Mouse (Mus musculus) brain, embryonic 18.5 days (tissue): ENCODE data around the gene Gm28042.

ENCODE experiments used
- DNase-seq: peaks from one replicate; pipeline ENCODE4 v3.0.0-alpha.2; 2012; ENCODE audit warnings: low read depth, low spot score

Gm28042 gene

DNA sequence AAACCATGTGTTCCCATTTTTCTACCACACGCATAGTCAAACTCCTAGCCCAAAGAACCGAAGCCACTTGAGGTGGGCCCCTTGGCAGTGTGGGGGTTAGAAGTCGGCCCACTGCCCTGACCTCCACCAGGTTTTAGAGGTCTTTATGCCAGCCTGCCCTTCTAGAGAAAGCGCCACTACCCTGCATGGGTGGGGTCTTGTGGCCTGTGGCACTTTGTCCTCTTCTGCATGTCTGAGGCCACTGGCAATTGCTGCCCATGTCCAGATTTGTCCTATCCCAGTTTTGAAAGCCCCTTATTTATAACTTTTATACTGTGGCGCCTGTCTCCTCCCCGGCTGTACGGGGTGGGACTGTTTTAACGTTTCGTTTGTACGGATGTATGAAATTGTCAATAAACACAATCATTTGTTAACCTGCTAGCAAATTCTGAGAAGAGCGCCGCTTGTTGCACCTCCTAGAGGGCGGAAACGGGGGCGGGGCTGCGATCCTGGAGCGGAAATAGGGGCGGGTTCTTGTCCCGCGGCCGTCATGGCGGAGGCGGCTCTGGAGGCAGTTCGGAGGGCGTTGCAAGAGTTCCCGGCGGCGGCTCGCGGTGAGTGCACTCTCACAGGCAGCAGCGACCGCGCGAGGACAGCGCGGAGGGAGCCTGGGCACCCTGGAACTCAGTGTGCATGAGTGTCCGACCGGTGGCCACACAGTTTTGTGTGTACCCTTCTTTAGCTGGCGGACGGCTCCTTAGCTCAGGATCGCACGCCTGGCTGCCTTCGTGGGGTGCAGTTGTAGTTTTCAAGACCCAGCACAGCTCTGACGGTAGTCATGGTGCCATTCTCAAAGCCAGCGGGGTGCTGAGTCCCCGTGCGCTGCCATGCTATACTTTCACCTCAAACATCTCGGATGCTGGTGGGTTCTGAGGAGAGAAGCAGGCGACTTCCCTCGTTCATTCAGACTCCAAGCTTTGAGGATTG is at the start of gene Gm28042, which contains the start of gene Jmjd7:
Gene Gm28042 (plus strand): TSS at position 510 of the 966 bp plus-strand sequence.
Gene Jmjd7 (plus strand): TSS at position 500 of the 966 bp plus-strand sequence.
- peak; percentile 69 for DNase-seq

DNA sequence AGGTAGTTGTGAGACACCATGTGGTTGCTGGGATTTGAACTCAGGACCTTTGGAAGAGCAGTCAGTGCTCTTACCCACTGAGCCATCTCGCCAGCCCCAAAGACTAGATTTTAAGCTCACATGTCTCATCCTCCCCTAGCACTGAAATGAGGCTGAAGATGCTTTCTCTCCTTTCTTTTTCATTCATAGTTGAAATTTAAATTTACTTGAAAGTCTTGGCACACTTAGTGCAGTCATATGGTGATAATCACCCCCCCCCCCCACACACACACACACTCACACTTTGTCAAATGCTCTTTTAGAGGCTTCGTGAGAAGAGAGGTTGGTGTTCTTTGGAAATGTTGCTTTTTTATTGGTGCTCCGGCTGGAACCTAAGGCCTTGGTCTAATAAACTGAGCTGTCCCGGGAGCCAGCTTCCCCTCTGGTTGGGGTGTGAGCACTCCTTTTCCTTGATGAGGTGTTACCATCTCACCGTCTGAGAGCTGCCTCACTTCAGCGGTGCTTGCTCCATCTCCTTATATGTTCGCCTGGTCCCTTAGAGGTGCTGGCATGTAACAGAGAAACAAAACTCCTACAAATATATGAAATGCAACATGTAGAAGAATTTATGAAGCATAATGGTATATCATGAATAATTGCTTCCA is 46.8 kb upstream of the Gm28042 start:
- no peak for DNase-seq

DNA sequence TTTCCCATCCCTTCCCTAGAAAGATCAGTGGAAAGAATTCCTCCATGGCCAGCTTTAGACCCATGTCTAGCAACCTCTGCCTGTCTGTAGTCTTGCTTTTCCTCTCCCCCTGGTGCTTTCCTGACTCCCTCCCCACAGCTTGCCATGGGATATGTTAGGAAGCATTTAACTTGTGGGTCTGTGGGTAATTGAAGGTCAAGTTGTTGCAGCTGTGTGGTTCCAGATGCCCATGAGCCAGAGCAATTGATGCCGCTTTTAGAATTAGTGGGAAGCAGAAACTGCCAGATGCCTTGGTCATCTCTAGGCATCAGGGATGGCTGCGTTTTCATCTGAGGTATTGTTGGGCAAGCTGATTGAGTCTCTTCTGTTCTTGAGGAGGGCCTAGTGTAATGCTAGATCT is 45.7 kb upstream of the Gm28042 start:
- DNase-seq = no peak

DNA sequence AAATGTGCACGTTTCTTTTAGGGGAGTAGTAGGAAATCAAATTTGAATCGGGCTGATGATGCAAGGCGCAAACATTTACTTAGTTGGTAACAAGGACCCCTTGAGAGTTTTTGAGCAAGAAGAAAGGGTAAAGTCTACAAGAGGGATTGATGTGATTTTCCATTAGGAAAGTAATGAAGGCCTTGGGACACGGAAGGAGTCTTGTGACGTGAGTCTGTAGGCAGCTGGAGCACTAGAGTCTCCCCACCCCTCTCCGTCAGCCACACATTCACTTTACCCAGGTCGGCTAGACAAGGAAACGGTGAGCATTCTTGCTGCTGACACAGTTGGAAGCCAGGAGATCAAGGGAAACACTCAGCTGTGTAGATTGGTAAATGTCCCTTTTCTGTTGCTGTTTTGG is 41.4 kb upstream of the Gm28042 start:
- DNase-seq = no peak

DNA sequence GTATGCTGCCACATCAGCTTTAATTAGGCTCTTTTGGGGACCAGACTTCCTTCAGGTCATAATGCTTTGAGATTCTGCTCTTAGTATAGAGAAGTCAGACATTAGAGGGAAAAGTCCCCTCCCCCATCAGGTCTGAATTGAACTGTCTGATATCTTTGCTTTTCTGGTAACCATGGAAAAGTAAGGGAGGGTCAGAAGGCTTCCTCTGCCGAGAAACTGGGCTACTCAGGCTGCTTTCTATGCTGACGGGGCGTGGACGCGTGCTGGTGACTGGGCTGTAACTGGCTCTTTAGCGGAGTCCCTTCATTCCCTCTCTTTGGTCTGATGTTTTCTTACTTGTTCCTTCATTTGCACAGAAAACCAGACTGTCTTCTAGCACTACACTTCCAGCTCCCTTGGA is 40.9 kb upstream of the Gm28042 start:
- no peak for DNase-seq

DNA sequence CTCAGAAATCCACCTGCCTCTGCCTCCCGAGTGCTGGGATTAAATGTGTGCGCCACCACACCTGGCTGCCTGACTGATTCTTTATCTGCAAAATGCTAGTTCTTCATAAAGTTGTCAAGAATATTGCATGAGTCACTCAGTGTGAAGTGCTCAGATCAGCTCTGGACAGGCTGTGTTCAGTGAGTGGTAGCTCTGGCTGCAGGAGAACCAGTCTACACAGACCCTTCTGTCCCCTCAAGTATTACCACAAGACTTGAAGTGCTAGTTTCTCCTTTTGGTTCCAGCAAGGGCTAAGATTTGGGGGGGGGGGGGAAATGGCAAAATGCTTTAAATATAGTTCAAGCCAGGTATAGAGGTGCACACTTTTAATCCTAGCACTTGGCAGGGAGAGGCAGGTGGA is 39.9 kb upstream of the Gm28042 start:
- no peak for DNase-seq

DNA sequence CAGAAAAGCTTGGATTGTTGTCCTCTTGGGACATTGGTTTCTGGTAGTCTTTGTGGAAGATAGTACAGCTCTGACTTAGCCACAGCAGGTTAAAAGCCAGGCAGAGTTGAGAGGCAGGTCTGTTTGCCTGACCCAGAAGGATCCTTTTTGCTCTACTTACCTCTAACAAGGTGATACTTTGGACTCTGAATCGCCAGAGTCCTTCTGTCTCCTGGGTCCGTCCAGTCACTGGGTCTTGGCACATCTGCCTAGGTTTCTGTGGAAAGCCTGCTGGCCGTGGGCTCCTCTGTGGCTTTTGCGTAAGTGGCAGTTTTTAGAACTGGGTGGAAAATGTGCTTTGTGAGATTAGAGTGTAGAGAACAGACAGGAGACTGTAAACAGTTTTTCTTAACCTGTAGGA is 38.3 kb upstream of the Gm28042 start:
- DNase-seq = no peak

DNA sequence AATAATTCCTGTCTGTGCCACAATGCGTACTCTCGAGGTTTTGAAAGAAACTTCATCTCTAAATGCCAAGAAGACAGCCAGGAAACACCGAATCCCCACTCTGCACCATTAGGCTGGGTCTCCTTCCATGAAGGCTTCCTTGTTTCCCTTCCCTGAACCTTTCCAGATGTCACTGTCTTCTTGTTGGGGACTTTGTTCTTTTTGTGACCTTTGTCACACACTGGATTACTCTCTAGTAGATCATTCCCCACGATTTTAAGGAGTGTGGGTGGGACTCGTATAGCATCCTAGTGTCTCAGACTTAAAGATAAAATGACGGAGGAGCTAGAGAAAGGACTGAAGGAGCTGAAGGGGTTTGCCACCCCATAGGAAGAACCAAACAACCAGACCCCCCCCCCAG is 36.4 kb upstream of the Gm28042 start:
- DNase-seq = no peak

DNA sequence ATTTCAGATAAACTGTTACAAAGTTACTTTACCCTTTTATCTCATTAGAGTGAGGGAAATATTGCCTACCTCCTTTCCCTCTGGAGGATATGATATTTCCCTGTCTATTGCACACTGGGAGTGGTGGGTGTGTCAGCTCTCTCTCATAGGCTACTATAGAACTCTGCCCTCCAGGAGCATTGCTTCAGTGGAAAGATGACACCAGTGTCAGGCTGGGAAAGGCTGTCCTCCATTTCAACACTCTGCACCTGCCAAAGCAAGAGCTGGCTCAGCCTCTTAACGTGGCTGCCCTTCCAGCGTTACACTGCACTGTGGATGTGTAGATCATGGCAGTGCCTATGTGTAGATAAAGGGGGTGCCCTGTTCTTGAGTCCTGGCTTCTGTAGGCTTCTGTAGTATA is 34.9 kb upstream of the Gm28042 start:
- no peak for DNase-seq

DNA sequence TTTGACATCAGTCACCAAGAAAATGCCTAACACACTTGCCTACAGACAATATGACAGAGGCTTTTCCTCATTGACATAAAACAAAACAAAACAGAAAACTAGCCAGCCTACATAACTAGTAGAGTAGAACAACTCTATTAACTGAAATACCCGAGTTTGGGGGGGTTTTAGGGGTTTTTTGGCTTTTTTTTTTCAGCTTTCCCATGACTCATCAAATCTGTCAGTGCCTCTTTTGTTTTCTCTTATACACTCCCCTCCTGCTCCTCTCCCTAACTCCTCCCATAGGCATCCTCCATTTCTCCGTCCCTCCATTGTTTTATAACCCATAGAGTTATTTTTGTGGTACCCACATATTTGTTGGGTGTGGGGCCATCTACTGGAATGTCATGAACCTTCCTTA is 33.8 kb upstream of the Gm28042 start:
- DNase-seq = no peak

DNA sequence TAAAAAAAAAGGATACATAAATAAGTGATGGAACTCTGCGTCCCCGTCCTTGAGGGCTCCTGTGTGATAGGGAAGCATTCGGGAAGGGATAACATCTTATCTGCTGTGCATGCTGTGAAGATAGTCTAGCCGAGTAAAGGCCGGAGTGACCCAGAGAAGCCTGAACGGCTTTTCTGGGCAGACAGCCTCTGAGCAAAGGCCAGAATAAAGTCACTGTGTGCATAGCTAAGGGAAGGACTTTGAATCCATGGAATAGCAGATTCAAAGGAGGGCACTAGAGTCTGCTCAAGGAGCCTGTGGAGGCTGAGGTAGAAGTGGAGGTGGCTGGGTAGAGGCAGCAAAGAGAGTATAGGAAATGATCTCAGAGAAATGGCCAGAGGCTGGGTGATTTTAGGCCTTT is 32.5 kb upstream of the Gm28042 start:
- DNase-seq = no peak

DNA sequence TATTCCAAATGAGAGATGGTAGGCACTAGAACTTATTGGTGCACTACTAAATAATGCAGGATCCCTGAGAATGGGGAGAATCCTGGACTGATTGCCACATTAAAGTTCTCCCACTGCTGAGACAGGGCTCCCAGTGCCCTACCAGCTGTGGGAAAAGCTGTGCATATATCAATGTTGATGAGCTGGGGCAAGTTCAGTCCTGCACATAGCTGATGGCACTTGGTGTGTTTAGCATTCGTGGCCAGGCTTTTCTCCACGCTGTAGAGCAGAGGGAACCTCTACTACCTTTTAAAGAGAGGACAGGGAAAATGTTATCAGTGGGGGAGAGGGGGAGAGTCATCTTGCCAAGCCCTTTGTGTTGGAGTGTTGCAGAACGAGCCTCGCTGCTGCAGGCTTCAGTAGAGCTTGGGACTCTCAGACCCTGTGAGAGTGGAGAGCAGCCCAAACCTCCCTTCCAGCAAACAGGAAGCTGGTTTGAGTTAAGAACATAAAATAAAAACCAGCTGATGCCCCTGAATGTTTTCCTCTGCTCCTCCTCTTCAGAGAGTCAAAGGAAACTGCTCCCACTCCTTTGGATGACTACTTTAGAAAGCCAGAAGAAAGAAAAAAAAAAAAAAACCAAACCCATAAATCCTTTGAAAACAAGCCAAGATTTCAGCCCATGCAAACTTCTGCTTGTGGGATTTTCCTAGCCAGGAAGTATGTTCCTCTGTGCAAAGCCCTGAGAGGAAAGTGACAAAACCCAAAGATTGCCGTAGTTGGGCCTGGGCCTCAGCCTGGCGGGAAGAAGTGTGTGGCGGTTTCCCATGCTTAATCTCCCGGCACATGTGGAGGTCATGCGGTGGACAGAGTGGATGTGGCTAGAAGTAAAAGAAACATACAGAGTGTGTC is 31.7 kb upstream of the Gm28042 start:
- DNase-seq = no peak

DNA sequence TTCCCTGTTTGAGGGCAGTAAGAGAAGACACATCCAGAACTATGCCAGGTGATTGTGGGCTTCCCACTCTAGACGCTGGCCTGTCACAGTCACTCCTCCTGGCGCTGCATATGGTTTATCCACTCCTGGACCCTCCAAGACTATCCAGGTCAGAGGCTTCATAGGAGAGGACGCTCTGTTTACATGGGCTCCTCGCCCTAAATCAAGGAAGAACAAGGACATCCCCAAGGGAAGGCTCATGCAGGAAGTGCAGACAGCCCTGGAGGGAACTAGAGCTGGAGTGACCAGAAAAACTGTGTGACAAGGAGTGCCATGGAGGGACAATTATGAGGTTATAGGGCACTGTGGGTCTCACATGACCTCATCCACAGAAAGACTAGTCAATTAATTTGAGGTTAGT is 29.9 kb upstream of the Gm28042 start:
- DNase-seq = no peak

DNA sequence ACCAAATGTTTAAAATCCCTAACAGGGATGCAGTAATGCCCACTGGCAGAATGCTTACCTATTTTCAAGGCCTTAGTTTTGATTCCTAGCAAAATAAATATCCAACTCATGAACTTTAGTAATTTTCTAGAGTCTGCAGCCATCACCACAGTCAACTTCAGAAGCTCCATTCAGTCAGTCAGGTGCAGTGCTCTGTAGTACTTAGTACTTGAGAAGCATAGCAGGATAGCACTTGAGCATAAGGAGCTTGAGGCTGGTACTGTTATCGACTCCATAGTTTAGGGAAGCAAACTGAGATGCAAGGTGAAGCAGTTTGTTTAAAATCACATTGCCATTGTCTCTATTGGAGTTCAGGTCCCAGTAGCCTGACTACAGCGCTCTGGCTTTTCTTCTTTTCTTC is 27.6 kb upstream of the Gm28042 start:
- no peak for DNase-seq

DNA sequence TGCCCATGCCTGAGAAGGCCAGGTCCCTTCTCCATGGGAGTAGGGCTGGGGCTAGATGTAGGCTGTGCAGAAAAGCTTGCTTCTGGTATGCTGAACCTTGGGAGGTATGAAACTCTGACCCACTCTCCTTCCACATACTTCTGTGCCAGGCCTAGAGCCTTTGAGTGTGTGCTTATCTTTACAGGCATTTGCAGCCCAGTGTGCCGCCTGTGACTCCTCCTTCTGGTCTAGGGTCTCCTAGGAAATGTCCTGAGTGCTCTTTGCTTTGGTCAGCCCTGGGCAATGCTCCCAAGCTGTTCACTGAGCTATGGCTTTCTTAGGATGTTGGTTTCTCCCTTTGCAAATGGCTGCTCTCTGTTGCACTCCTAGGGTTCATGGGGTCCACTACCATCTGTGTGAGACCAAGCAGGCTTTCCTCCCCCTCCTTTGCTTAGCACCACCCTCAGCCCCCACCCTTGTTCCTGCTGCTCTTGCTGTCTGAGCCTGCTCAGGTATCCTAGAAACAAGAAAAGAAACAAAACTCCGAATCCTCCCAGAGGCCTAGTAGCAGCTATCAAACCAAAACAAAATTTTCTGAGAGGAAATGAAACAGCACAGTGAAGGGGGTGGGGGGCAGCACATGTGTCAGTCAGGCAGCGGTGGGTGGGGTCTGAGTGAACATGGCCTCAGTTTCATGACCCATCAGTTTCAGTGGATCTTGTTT is 26.3 kb upstream of the Gm28042 start:
- DNase-seq = no peak

DNA sequence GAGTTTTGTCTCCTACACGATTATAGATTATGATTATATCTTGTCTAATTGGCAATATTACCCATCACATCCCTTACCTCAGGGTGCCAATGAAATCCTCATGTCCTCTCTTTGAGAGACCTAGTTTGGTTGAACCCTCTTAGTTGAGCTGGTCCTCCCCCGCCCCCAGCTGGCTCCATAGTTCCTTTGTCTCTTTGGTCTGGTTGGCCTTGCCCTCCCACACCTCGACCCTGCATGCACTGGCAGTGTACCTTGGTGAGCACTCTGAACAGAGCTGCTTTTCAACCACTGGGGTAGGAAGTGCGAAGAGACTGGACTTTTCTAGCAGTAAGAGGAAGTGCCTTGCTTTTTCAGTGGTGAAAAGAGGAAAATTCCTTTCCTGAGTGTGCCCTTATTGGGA is 25.3 kb upstream of the Gm28042 start:
- DNase-seq = no peak

DNA sequence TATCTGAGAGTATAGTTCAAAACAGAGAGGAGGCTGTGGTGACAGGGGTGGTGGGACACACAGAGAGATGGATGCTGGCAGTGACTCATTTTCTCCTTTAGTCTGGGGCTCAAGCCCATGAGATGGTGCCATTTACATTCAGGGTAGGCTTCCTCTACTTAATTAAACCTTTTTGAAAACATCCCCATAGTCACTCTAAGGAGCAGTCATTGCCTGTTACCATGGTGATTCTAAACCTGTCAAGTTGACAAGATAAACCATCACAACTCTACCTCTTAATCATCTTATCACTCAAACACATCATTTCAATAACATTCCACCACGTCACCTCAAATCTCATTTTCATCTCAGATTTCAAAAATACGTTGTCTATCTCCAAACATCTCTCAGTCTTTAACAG is 23.3 kb upstream of the Gm28042 start:
- no peak for DNase-seq

DNA sequence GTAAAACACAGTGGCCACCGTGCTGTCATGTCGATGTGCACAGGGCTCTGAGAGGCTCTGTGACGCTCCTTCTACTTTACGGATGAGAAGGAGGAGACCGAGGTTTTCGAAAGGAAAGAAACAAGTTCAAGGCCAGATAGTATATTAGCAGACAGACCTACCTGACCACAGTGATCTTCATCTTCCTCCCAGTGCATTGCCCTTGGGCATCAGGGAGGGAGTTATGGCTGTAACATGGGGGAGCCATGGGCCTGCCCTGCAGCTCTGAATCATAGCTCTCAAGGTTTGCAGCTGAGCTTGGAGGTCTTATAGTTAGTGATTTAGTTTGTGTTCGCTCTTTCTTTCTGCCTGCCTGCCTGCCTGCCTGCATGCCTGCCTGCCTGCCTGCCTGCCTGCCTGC is 20.6 kb upstream of the Gm28042 start:
- no peak for DNase-seq

DNA sequence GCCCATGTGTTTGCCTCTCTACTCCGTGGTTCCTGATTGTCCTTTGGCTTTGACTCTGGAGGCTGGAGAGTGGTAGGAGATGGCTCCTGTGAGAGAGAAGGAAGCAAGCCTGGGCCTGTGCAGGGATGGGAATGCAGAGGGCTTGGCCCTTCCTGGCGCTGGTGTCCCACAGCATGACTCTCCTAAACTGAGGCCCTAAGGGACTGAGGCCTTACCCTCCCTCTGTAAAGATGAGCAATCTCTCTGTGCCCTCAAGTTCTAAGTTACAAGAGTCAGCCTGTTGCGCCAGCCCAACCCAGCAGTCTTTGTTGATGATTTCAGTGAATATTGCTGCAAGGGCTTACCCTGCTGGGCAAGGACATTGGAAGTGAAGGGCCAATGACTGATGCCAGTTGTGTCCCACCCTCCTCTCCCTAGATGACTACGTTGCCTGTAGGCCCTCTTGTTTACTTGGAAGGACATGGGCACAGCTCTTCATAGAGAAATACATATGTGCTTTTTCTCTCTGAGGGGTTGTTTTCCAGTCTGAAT is 19.5 kb upstream of the Gm28042 start:
- DNase-seq = no peak

DNA sequence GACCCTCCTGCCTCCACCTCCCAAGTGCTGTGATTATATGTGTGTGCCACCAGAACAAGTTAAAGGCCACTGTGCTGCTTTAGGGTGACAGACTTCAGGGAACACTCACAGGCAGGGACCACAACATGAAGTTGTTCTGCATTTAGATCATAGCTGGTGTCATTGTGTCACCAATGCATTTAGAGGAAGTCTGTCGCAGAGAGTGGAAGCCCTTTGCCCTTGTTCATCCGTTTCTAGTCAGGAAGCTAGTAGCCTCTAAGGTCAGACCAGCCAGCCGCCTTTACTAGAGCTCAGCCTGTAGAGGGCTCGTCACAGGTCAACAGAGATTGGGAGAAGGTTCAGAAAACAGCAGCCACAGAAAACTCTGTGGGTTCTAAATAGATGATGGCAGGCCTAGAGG is 18.6 kb upstream of the Gm28042 start:
- DNase-seq = no peak
